Comparison of ENCODE assay signal across 22 mouse cellular contexts in genomic region chr15:15170387-15170786, GRCm38 (mm10).
DNase-seq lines count a peak whose midpoint lies in the region; ATAC-seq and TF ChIP-seq lines count a peak whose summit lies in the region.
"Had no signal": no experiment of that assay in that cellular context is flagged by ENCODE, and none has a peak within 500 bp of the region (broad histone marks: within the 10 kb centered on the region; RNA-seq: fewer than 3 reads in every experiment).

No protein-coding gene starts in this region.

- H3K27me3 ChIP-seq in embryonic facial prominence, embryonic 11.5 days (ENCODE audit: control insufficient read depth, insufficient read depth, low read length), result no peaks in the 10 kb centered on the region
- no peaks in the 10 kb centered on the region for H3K27me3 ChIP-seq in embryonic facial prominence, embryonic 10.5 days (replicated peaks; ENCODE audit: low read depth, poor library complexity, severe bottlenecking)
- no peaks in the 10 kb centered on the region for H3K27me3 ChIP-seq in forebrain, embryonic 16.5 days (replicated peaks; ENCODE audit: control insufficient read depth, insufficient read depth, low read length)
- H3K27me3 ChIP-seq: heart, embryonic 15.5 days; liver, embryonic 15.5 days; lung, embryonic 15.5 days; megakaryocyte, embryonic 14.5 days; midbrain, embryonic 12.5 days; stomach, embryonic 15.5 days had no signal

- TF ChIP-seq POLR2A in brain, embryonic 14.5 days (IDR thresholded peaks at IDR 0.05; ENCODE audit: borderline replicate concordance, extremely low read depth, insufficient read depth, insufficient read length, poor library complexity, severe bottlenecking), result no peak

- peak; percentile 7 for DNase-seq in embryonic facial prominence, embryonic 11.5 days (ENCODE audit: low spot score)
- no peak for DNase-seq in embryonic facial prominence, embryonic 10.5 days (ENCODE audit: low spot score)
- DNase-seq in left cerebral cortex, postnatal 4 days, result peak; percentile 12
- DNase-seq in left cerebral cortex, postnatal 25 days (ENCODE audit: low spot score in 2 of 2), result no peak
- peak; percentile 73 for DNase-seq in brain, embryonic 14.5 days (ENCODE audit: low read depth)
- no peak for DNase-seq in embryo, embryonic 9.5 days (ENCODE audit: extremely low spot score)
- DNase-seq: adrenal gland, postnatal 25 days; cerebellum, adult 2 months; embryo, embryonic 11 days; gastrocnemius, postnatal 10 days; kidney, adult 8-10 months; kidney, postnatal 4 days; lung, postnatal 36 days had no signal

- H3K27ac ChIP-seq in embryonic facial prominence, embryonic 11.5 days (replicated peaks; ENCODE audit: low read depth, low read length), result no peak overlapping the region
- no peak overlapping the region for H3K27ac ChIP-seq in embryonic facial prominence, embryonic 10.5 days (replicated peaks)
- no peak overlapping the region for H3K27ac ChIP-seq in forebrain, embryonic 16.5 days (ENCODE audit: low read length)
- H3K27ac ChIP-seq: heart, embryonic 15.5 days; kidney, postnatal 0 days; liver, embryonic 15.5 days; lung, embryonic 15.5 days; midbrain, embryonic 12.5 days; stomach, embryonic 15.5 days had no signal

- H3K4me2 ChIP-seq in embryonic facial prominence, embryonic 11.5 days (ENCODE audit: low read depth, low read length), result no peak overlapping the region
- no peak overlapping the region for H3K4me2 ChIP-seq in forebrain, embryonic 16.5 days (ENCODE audit: low read length)
- H3K4me2 ChIP-seq: heart, embryonic 15.5 days; liver, embryonic 15.5 days; lung, embryonic 15.5 days; midbrain, embryonic 12.5 days; stomach, embryonic 15.5 days had no signal

- 82% methylated on average over 1 of the region's 1 CpGs for WGBS in embryonic facial prominence, embryonic 11.5 days
- 83% methylated on average over 1 of the region's 1 CpGs for WGBS in embryonic facial prominence, embryonic 10.5 days
- 77% methylated on average over 1 of the region's 1 CpGs for WGBS in forebrain, embryonic 16.5 days

- H3K4me3 ChIP-seq in embryonic facial prominence, embryonic 11.5 days (ENCODE audit: low read depth, low read length), result no peak overlapping the region
- H3K4me3 ChIP-seq in embryonic facial prominence, embryonic 10.5 days, result no peak overlapping the region
- no peak overlapping the region for H3K4me3 ChIP-seq in forebrain, embryonic 16.5 days (replicated peaks; ENCODE audit: low read length)
- H3K4me3 ChIP-seq: heart, embryonic 15.5 days; liver, embryonic 15.5 days; lung, embryonic 15.5 days; megakaryocyte, embryonic 14.5 days; midbrain, embryonic 12.5 days; stomach, embryonic 15.5 days had no signal

- H3K36me3 ChIP-seq in embryonic facial prominence, embryonic 11.5 days (replicated peaks; ENCODE audit: control insufficient read depth, insufficient read depth, low read depth, low read length), result no peaks in the 10 kb centered on the region
- H3K36me3 ChIP-seq in embryonic facial prominence, embryonic 10.5 days (replicated peaks), result no peaks in the 10 kb centered on the region
- no peaks in the 10 kb centered on the region for H3K36me3 ChIP-seq in forebrain, embryonic 16.5 days (ENCODE audit: control insufficient read depth, insufficient read depth)
- H3K36me3 ChIP-seq: heart, embryonic 15.5 days; liver, embryonic 15.5 days; lung, embryonic 15.5 days; midbrain, embryonic 12.5 days; stomach, embryonic 15.5 days had no signal

- H3K9me3 ChIP-seq in embryonic facial prominence, embryonic 11.5 days (replicated peaks; ENCODE audit: control insufficient read depth, low read length), result no peaks in the 10 kb centered on the region
- H3K9me3 ChIP-seq in embryonic facial prominence, embryonic 10.5 days, result no peaks in the 10 kb centered on the region
- H3K9me3 ChIP-seq in forebrain, embryonic 16.5 days (ENCODE audit: control insufficient read depth, low read length), result no peaks in the 10 kb centered on the region
- H3K9me3 ChIP-seq: heart, embryonic 15.5 days; liver, embryonic 15.5 days; lung, embryonic 15.5 days; megakaryocyte, embryonic 14.5 days; midbrain, embryonic 12.5 days; stomach, embryonic 15.5 days had no signal

- TF ChIP-seq CTCF in brain, embryonic 14.5 days (IDR thresholded peaks at IDR 0.05; ENCODE audit: borderline replicate concordance, extremely low read depth, insufficient read depth, insufficient read length), result no peak

- no peaks in the 10 kb centered on the region for H3K4me1 ChIP-seq in embryonic facial prominence, embryonic 11.5 days (ENCODE audit: control insufficient read depth, insufficient read depth, low read length)
- H3K4me1 ChIP-seq in embryonic facial prominence, embryonic 10.5 days, result no peaks in the 10 kb centered on the region
- no peaks in the 10 kb centered on the region for H3K4me1 ChIP-seq in forebrain, embryonic 16.5 days (replicated peaks; ENCODE audit: control insufficient read depth, insufficient read depth, low read length)
- H3K4me1 ChIP-seq: heart, embryonic 15.5 days; liver, embryonic 15.5 days; lung, embryonic 15.5 days; megakaryocyte, embryonic 14.5 days; midbrain, embryonic 12.5 days; stomach, embryonic 15.5 days had no signal

- no peak overlapping the region for H3K9ac ChIP-seq in embryonic facial prominence, embryonic 11.5 days (replicated peaks; ENCODE audit: low read length)
- H3K9ac ChIP-seq in forebrain, embryonic 16.5 days (replicated peaks; ENCODE audit: low read depth, low read length), result no peak overlapping the region
- H3K9ac ChIP-seq: heart, embryonic 15.5 days; liver, embryonic 15.5 days; lung, embryonic 15.5 days; midbrain, embryonic 12.5 days; stomach, embryonic 15.5 days had no signal

- intact Hi-C loops in left cerebral cortex, postnatal 4 days (cut with DNase I), result no loop called here
- intact Hi-C loops in left cerebral cortex, postnatal 25 days (cut with DNase I), result no loop called here

- ATAC-seq in embryonic facial prominence, embryonic 11.5 days (replicated peaks; ENCODE audit: insufficient number of reproducible peaks, low FRiP score, low TSS enrichment, low read depth), result no peak
- ATAC-seq in forebrain, embryonic 16.5 days, result peak; percentile 80
- ATAC-seq: intestine, embryonic 16.5 days had no signal

Comparison
In these comparisons a context has a peak if more than half of its experiments do, and no peak if none do; other contexts are left out.
1. DNase-seq: peak in embryonic facial prominence, embryonic 11.5 days (single experiment), left cerebral cortex, postnatal 4 days (single experiment) and brain, embryonic 14.5 days (single experiment); none in embryonic facial prominence, embryonic 10.5 days (single experiment), left cerebral cortex, postnatal 25 days (0 of 2) and embryo, embryonic 9.5 days (single experiment).